32 mouse cellular contexts compared by ENCODE assay signal in genomic region chr3:120180931-120181610, GRCm38 (mm10).
DNase-seq lines count a peak whose midpoint lies in the region; ATAC-seq and TF ChIP-seq lines count a peak whose summit lies in the region.
"Had no signal": no experiment of that assay in that cellular context is flagged by ENCODE, and none has a peak within 500 bp of the region (broad histone marks: within the 10 kb centered on the region; RNA-seq: fewer than 3 reads in every experiment).

No protein-coding gene starts in this region.

- no peaks in the 10 kb centered on the region for H3K4me1 ChIP-seq in lung, embryonic 14.5 days (ENCODE audit: insufficient read depth)
- H3K4me1 ChIP-seq: embryonic facial prominence, embryonic 10.5 days; embryonic facial prominence, embryonic 13.5 days; forebrain, embryonic 12.5 days; heart, embryonic 12.5 days; heart, embryonic 15.5 days; hindbrain, embryonic 10.5 days; hindbrain, embryonic 13.5 days; intestine, embryonic 15.5 days had no signal

- H3K27ac ChIP-seq in lung, embryonic 14.5 days (ENCODE audit: low read depth): no peak overlapping the region
- H3K27ac ChIP-seq: embryonic facial prominence, embryonic 10.5 days; embryonic facial prominence, embryonic 13.5 days; forebrain, embryonic 12.5 days; gastrocnemius, adult 2 months; heart, embryonic 15.5 days; hindbrain, embryonic 10.5 days; hindbrain, embryonic 13.5 days; intestine, embryonic 15.5 days had no signal

- no peaks in the 10 kb centered on the region for H3K9me3 ChIP-seq in lung, embryonic 14.5 days (ENCODE audit: low read depth, low read length)
- H3K9me3 ChIP-seq: embryonic facial prominence, embryonic 10.5 days; embryonic facial prominence, embryonic 13.5 days; forebrain, embryonic 12.5 days; heart, embryonic 12.5 days; heart, embryonic 15.5 days; hindbrain, embryonic 10.5 days; hindbrain, embryonic 13.5 days; intestine, embryonic 15.5 days had no signal

- no peak for TF ChIP-seq CTCF in lung, embryonic 14.5 days (IDR thresholded peaks at IDR 0.05; ENCODE audit: low read depth)

- no peak for ATAC-seq in lung, embryonic 14.5 days (ENCODE audit: insufficient read depth)
- ATAC-seq: forebrain, postnatal 0 days; hindbrain, embryonic 16.5 days; intestine, embryonic 15.5 days had no signal

- H3K4me2 ChIP-seq in lung, embryonic 14.5 days: no peak overlapping the region
- H3K4me2 ChIP-seq: embryonic facial prominence, embryonic 13.5 days; forebrain, embryonic 12.5 days; heart, embryonic 12.5 days; heart, embryonic 15.5 days; hindbrain, embryonic 13.5 days; intestine, embryonic 15.5 days had no signal

- no peak overlapping the region for H3K4me3 ChIP-seq in lung, embryonic 14.5 days (ENCODE audit: low read depth, low read length)
- H3K4me3 ChIP-seq: embryonic facial prominence, embryonic 10.5 days; embryonic facial prominence, embryonic 13.5 days; erythroblast, embryonic 14.5 days; forebrain, embryonic 12.5 days; gastrocnemius, adult 2 months; heart, embryonic 12.5 days; heart, embryonic 15.5 days; hindbrain, embryonic 10.5 days; hindbrain, embryonic 13.5 days; intestine, embryonic 15.5 days had no signal

- no peaks in the 10 kb centered on the region for H3K27me3 ChIP-seq in lung, embryonic 14.5 days (ENCODE audit: insufficient read depth, low read length)
- H3K27me3 ChIP-seq: CH12.LX; embryonic facial prominence, embryonic 13.5 days; forebrain, embryonic 12.5 days; heart, embryonic 12.5 days; heart, embryonic 15.5 days; hindbrain, embryonic 13.5 days; intestine, embryonic 15.5 days had no signal

- H3K9ac ChIP-seq in lung, embryonic 14.5 days: no peak overlapping the region
- H3K9ac ChIP-seq: embryonic facial prominence, embryonic 13.5 days; forebrain, embryonic 12.5 days; forebrain, postnatal 0 days; heart, embryonic 12.5 days; heart, embryonic 15.5 days; hindbrain, embryonic 13.5 days; intestine, embryonic 15.5 days had no signal

- DNase-seq in lung, embryonic 14.5 days: peak; percentile 29
- no peak for DNase-seq in lung, postnatal 10 days
- DNase-seq in Muller cell, postnatal 12 days (ENCODE audit: inconsistent ontology term): peak; percentile 98
- peak; percentile 1 for DNase-seq in brain, embryonic 18.5 days (ENCODE audit: low read depth, low spot score)
- no peak for DNase-seq in embryo, embryonic 10 days (ENCODE audit: low spot score)
- no peak for DNase-seq in heart, adult 11 months
- DNase-seq: adrenal gland, adult 2 months; adrenal gland, postnatal 14 days; B cell, adult 2 months; cerebellum, adult 11 months; cerebellum, adult 2 months; cerebellum, adult 9-11 months; cerebellum, postnatal 25 days; embryo, embryonic 11 days; forebrain, postnatal 0 days; gastrocnemius, adult 2 months; gastrocnemius, postnatal 14 days; heart, adult 18-20 months; heart, postnatal 10 days; heart, postnatal 36 days had no signal

- 46% methylated on average over 5 of the region's 5 CpGs for WGBS in lung, embryonic 14.5 days

- H3K36me3 ChIP-seq in lung, embryonic 14.5 days (ENCODE audit: insufficient read depth): no peaks in the 10 kb centered on the region
- H3K36me3 ChIP-seq: embryonic facial prominence, embryonic 10.5 days; embryonic facial prominence, embryonic 13.5 days; forebrain, embryonic 12.5 days; G1E; heart, embryonic 12.5 days; heart, embryonic 15.5 days; hindbrain, embryonic 10.5 days; hindbrain, embryonic 13.5 days; intestine, embryonic 15.5 days had no signal

Comparison
In these comparisons a context has a peak if more than half of its experiments do, and no peak if none do; other contexts are left out.
1. DNase-seq: peak in lung, embryonic 14.5 days (single experiment), Muller cell, postnatal 12 days (single experiment) and brain, embryonic 18.5 days (single experiment); none in lung, postnatal 10 days (single experiment), embryo, embryonic 10 days (single experiment) and heart, adult 11 months (single experiment).